Mouse (Mus musculus): ENCODE data around the gene Ctrb1. TPM values are rescaled to one million over a fixed set of nuclear protein-coding genes. Genes with fewer than 3 reads are reported as not detected.
A peak's percentile ranks its signal among the peaks of the same experiment; 100 is the strongest.

Gene Ctrb1
- polyA plus RNA-seq, 1 experiment from 2014 or later: 1.1 TPM

DNA sequence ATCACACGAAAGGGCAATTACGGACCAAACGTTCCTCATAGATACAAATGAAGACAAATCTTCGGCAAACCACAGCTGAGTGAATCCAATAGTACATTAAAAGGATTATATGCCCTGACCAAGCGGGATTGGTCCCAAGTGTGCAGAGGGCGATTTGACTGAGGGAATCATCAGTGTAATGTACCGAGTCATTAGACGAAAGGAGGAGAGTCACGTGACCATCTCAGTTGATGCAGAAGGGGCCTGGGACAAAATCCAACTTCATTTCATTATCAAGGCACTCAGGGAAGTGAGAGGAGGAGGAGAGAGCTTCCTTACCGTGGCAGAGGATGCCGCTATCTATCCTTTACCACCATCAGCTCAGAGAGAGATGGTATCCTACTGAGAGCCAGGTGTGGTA is 9.7 kb downstream of the Ctrb1 start:
- no peak for DNase-seq (ENCODE audit: low spot score)

- no peak for DNase-seq (ENCODE audit: low spot score)
Measured at GRCm38 (mm10) chr8:111680423-111681028, 10.3 kb downstream of the Ctrb1 start.

DNA sequence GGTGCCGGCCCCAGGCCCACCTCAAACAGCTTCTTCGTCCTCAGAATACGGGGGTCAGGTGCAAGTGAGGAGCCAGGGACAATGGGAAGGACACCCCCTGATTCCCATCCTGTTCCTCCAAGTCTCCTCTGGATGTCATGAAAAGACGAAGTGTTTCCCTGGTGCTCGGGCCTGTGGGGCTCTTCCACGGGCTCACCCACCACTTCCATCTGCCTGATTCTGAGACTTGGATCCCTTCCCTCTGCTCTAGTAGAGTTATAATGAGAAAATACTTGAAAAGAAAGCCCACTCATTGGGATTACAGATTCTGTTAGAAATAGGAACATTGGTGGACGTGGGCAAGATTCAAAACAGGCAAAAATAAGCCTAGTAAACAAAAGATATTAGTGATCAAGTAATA is 12.0 kb downstream of the Ctrb1 start:
- DNase-seq (ENCODE audit: low spot score): no peak

- DNase-seq (ENCODE audit: low spot score): peak; percentile 63
Measured at GRCm38 (mm10) chr8:111678111-111678510, 12.7 kb downstream of the Ctrb1 start.

- no peak for DNase-seq (ENCODE audit: low spot score)
Measured at GRCm38 (mm10) chr8:111676237-111676636, 14.6 kb downstream of the Ctrb1 start.

DNA sequence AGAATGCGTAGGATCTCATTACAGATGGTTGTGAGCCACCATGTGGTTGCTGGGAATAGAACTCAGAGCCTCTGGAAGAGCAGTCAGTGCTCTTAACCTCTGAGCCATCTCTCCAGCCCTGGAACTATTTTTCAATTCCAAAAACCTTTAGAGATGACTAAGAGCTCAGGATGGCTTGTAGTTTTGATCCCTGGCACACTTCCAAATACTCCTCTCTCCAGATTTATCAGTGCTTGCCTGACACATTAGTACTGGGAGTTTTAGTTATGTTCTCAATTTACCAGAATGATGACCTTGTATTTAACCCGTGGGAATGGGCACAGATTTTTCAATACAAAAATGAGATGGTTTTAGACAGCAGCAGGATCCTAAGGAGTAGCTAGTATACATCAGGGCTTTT is 24.1 kb downstream of the Ctrb1 start:
- no peak for DNase-seq (ENCODE audit: low spot score)

GRCm38 (mm10) chr8:111662473-111662872 is 28.3 kb downstream of the Ctrb1 start:
- DNase-seq (ENCODE audit: low spot score): no peak

GRCm38 (mm10) chr8:111658819-111659423 is 31.9 kb downstream of the Ctrb1 start:
- no peak for DNase-seq (ENCODE audit: low spot score)

GRCm38 (mm10) chr8:111657312-111657854 is 33.4 kb downstream of the Ctrb1 start:
- DNase-seq (ENCODE audit: low spot score): no peak

- DNase-seq (ENCODE audit: low spot score): no peak
Measured at GRCm38 (mm10) chr8:111653524-111653923, 37.3 kb downstream of the Ctrb1 start.

- no peak for DNase-seq (ENCODE audit: low spot score)
Measured at GRCm38 (mm10) chr8:111650651-111651050, 40.2 kb downstream of the Ctrb1 start.

GRCm38 (mm10) chr8:111648834-111649233 is 42.0 kb downstream of the Ctrb1 start:
- no peak for DNase-seq (ENCODE audit: low spot score)

GRCm38 (mm10) chr8:111645715-111646114 is 45.1 kb downstream of the Ctrb1 start:
- no peak for DNase-seq (ENCODE audit: low spot score)

GRCm38 (mm10) chr8:111644286-111645051 is 46.3 kb downstream of the Ctrb1 start:
- DNase-seq (ENCODE audit: low spot score): peak; percentile 82

DNA sequence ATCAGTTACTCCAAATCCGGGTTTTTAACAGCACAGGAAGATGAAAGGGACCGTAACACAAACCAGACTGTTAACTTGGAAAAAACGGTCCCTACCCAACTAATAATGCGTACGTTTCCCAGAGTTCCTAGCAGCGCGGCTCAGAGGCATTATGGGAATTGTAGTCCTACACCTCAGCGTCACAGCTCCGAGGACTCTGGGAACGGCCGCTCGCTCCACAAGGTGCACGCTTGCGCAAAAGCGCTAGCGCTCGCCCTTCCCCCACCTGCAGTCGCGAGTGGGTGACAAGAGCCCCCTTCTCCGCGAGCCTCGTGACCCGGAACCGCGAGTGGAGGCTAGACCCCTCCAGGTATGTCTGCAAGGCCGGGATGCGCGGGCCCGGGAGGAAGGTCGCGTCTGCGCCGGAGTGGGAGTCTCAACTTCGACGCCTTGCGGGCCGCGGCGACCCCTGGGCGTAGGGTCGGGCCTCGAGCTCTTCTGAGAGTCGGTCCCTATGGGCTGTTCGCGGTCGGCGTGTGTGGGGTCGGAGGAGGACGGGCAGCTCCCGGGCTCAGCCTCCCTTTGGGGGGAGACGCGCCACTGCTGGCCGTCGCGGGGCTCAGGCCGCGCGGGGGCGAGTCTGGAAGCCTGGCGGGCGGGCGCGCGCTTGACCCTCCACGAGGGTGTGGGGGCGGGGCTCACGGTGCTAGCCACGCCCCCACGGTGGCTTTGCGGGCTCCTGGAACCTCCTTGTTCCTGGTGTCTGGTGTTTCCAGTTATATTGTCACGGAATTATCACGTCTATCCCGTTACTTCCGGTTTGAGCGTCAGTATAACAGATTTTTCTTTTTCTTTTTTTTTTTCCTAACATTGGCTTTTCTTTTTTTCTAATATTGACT is 47.3 kb downstream of the Ctrb1 start, which contains the start of gene Zfp1:
Gene Zfp1 (plus strand): TSS at position 138 of the 878 bp plus-strand sequence.
- peak; percentile 97 for DNase-seq (ENCODE audit: low spot score)

DNA sequence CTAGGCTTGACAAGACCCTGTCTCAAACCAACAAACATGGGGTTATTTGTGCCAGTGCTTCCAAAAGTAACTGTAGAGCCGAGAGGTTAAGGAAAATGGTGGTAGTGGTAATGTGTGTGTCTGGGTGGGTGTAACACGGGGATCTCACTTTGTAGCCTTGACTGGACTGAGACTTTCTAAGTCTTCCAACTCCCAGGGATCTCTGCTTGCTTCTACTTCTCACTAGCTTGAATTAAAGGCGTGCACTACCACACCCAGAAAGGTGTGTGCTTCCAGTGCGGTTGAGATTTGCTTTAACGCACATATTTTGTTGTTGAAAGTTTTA is 47.9 kb downstream of the Ctrb1 start:
- no peak for DNase-seq (ENCODE audit: low spot score)

DNA sequence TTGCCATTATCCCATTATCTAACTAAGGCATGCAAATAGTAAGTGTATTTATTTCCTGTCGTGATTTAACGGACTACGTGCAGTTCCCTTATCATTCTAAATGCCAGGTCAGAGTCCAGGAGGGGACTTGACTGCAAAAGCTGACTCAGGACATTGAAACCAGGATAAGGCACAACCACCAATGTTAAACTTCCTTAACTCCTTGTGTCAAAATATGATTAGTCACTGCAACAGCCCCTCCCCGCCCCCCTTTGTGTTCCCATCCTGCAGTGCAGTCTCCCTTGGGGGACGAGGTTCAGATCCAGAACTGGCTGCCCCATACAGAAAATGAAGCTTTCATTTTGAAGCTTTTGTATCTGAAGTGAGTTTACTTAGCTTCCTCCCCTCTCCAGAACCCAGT is 48.3 kb downstream of the Ctrb1 start:
- DNase-seq (ENCODE audit: low spot score): no peak

DNA sequence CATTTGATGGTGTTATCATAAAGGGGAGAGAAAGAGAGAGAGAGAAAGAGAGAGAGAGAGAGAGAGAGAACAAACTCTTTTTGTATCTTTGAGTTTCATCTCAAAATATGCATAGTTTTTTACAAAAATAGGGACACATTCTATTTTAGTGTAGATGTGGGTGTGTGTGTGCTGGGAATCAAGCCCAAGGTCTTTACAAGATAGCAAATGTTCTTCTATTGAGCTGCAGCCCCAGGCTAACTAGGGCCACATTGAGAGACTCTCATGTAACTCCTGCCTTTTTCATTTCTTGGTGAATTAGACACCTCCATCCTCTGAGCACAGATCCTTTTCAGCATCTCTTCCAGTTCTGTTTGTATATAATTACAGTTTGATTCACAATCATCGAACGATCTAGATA is 49.7 kb downstream of the Ctrb1 start:
- DNase-seq (ENCODE audit: low spot score): no peak

DNA sequence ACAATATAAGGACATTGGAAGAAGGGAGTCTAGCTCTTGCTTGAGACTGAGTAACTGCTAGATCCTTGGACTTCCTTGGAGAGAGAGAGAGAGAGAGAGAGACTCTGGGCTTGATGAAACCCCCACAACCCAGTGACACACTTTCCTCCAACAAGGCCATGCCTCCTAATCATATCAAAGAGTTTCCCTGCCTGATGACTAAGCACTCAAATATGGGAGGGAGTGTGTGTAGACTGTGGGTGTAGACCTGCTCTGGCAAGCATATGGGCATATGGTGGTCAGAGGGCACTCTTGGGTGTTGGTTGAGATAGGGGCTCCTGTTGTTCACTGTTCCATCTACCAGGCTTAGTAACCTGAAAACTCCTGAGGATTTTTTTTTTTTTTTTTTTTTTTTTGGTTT is 52.7 kb downstream of the Ctrb1 start:
- DNase-seq (ENCODE audit: low spot score): no peak

Data from thymus, postnatal 0 days (tissue).